Mouse (Mus musculus): ENCODE results near the gene Slco4c1. TPM values are rescaled to one million over a fixed set of nuclear protein-coding genes. Genes with fewer than 3 reads are reported as not detected.

The Slco4c1 gene
- polyA plus RNA-seq, 1 experiment from 2014 or later, result not detected

DNA sequence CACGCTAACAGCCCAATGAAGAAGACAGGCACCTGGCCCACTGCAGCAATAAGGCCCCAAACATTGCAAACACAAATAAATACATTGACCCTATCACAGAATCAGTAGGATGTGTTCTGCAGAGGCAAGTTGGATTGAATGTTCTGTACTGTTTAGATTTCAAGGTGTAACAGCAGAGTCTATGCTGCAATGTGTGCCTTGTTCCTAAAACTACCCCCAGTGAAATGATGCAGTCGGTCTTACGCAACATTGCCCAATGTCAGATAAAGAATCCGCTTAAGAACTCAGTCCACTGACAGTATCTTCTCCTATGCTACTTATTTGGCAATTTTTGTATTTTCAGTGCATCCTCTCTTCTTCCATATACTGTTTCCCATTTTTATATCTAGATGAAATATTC lies 6.0 kb downstream of the Slco4c1 start:
- Histone ChIP-seq H3K27me3 (ENCODE audit: control insufficient read depth, insufficient read depth, low read length) (no peaks in the 10 kb centered on the region), H3K27ac (ENCODE audit: low read depth, low read length) (no peak overlapping the region), H3K4me1 (replicated peaks; ENCODE audit: control insufficient read depth, insufficient read depth, low read length) (no peaks in the 10 kb centered on the region), H3K4me3 (ENCODE audit: low read depth, low read length) (no peak overlapping the region), H3K36me3 (ENCODE audit: control insufficient read depth, insufficient read depth, low read length) (no peaks in the 10 kb centered on the region), H3K9ac (ENCODE audit: low read depth, low read length) (no peak overlapping the region), H3K4me2 (replicated peaks; ENCODE audit: low read depth, low read length) (no peak overlapping the region), H3K9me3 (ENCODE audit: control insufficient read depth, low read length) (no peaks in the 10 kb centered on the region)
- WGBS, result 91% methylated on average over 4 of the region's 4 CpGs
- no peak for ATAC-seq (ENCODE audit: low FRiP score)
- no peak for DNase-seq (ENCODE audit: low spot score)

DNA sequence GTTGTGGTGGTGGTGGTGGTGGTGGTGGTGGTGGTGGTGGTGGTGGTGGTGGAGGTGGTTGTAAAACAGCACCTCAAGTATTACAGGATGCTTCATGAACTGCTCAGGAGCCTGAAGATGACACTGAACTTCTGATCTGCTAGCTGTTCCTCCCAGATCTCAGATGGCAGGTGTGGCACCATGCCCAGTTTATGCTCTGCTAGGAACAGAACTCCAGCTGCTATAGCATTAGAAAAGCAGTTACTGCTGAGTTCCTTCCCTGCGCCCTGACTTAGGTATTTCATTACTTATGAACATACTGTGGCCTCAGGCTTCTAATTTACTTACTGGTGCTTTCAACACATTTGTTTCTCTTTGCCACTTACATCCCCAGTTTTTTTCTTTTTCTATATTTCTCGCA lies 7.9 kb downstream of the Slco4c1 start:
- H3K9me3 ChIP-seq (ENCODE audit: control insufficient read depth, low read length), result no peaks in the 10 kb centered on the region
- H3K27ac ChIP-seq (ENCODE audit: low read depth, low read length), result no peak overlapping the region
- 82% methylated on average over 2 of the region's 2 CpGs for WGBS
- no peak overlapping the region for H3K9ac ChIP-seq (ENCODE audit: low read depth, low read length)
- no peaks in the 10 kb centered on the region for H3K4me1 ChIP-seq (replicated peaks; ENCODE audit: control insufficient read depth, insufficient read depth, low read length)
- no peak overlapping the region for H3K4me3 ChIP-seq (ENCODE audit: low read depth, low read length)
- H3K36me3 ChIP-seq (ENCODE audit: control insufficient read depth, insufficient read depth, low read length), result no peaks in the 10 kb centered on the region
- ATAC-seq (ENCODE audit: low FRiP score) (no peak), DNase-seq (ENCODE audit: low spot score) (no peak)
- H3K4me2 ChIP-seq (replicated peaks; ENCODE audit: low read depth, low read length), result no peak overlapping the region
- H3K27me3 ChIP-seq (ENCODE audit: control insufficient read depth, insufficient read depth, low read length), result no peaks in the 10 kb centered on the region

DNA sequence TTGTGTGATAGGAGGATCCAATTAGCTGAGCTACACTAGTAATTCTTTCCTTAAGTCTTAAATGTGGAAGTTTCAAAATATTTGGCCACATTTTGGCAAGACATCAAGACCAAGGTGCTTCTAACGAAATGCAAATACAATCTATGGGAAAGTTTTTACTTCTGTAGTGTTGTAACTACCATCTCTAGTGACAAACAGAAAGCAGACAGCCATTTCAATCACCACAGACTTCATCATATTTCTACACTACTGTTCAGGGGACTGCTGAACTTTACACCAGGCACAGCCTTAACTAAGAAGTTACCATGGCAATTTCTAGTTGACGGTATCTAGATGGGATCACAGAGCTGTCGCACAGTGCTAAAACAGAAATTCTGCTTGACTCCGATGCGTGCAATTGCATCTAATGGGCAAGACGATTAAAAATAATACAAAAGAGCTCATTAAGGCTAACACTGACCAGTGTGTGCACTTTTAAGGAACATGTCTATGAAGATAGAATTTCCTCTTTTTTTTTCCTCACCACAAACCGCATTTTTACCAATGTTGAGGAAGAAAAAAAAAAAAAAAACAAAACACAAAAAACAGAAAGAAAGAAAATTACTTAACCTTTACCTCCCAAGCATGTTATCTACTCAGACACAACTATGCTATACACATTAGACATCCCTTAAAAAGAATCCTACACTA lies 11.8 kb downstream of the Slco4c1 start:
- WGBS, result 89% methylated on average over 7 of the region's 7 CpGs
- H3K4me2 ChIP-seq (replicated peaks; ENCODE audit: low read depth, low read length), result no peak overlapping the region
- H3K9me3 ChIP-seq (ENCODE audit: control insufficient read depth, low read length), result no peaks in the 10 kb centered on the region
- H3K4me3 ChIP-seq (ENCODE audit: low read depth, low read length), result no peak overlapping the region
- no peaks in the 10 kb centered on the region for H3K4me1 ChIP-seq (replicated peaks; ENCODE audit: control insufficient read depth, insufficient read depth, low read length)
- no peak for DNase-seq (ENCODE audit: low spot score)
- no peaks in the 10 kb centered on the region for H3K27me3 ChIP-seq (ENCODE audit: control insufficient read depth, insufficient read depth, low read length)
- no peak for ATAC-seq (ENCODE audit: low FRiP score)
- H3K36me3 ChIP-seq (ENCODE audit: control insufficient read depth, insufficient read depth, low read length), result no peaks in the 10 kb centered on the region
- no peak overlapping the region for H3K9ac ChIP-seq (ENCODE audit: low read depth, low read length)
- H3K27ac ChIP-seq (ENCODE audit: low read depth, low read length), result no peak overlapping the region

DNA sequence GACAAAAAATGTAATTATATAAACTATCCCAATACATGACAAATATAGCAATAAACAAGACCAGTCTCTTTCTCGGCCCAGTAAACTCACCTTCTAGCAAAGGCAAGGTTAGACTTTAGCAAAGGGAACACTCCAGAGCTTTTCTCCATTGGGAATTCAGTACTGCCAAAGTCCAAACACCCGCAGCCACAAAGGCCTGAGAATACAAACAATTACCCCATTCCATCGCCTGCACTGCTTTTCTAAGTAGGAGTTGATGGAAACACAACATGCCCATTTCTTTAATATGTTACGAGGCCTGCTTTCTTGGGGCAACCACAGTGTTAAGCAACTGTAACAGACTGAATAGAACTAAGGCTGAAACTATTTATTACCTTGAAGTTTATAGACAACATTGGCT lies 18.4 kb downstream of the Slco4c1 start:
- Histone ChIP-seq H3K9me3 (ENCODE audit: control insufficient read depth, low read length) (no peaks in the 10 kb centered on the region), H3K4me3 (ENCODE audit: low read depth, low read length) (no peak overlapping the region), H3K27ac (ENCODE audit: low read depth, low read length) (no peak overlapping the region), H3K4me1 (replicated peaks; ENCODE audit: control insufficient read depth, insufficient read depth, low read length) (no peaks in the 10 kb centered on the region), H3K4me2 (replicated peaks; ENCODE audit: low read depth, low read length) (no peak overlapping the region), H3K27me3 (ENCODE audit: control insufficient read depth, insufficient read depth, low read length) (no peaks in the 10 kb centered on the region), H3K36me3 (ENCODE audit: control insufficient read depth, insufficient read depth, low read length) (no peaks in the 10 kb centered on the region), H3K9ac (ENCODE audit: low read depth, low read length) (no peak overlapping the region)
- DNase-seq (ENCODE audit: low spot score) (no peak), ATAC-seq (ENCODE audit: low FRiP score) (no peak)
- WGBS, result 81% methylated on average over 4 of the region's 4 CpGs

DNA sequence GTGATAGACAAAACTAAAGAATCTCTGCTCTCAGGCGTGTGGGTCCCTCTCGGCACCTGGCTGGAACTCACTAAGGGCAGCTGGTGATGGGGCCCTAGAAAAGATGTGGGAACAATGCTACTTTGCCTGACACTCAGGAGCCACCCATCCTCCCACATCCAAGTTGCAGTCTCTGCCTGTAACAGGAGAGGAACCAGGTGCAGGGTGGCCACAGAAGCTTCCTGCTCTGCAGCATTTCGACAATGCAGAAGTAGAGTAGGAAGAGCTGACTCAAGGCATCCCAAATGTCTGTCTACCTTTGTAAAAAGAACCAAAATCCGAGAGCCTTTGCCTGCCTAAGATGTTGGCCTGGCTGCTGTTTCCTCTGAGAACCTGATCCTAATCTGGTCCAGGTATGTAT lies 22.9 kb downstream of the Slco4c1 start:
- H3K36me3 ChIP-seq (ENCODE audit: control insufficient read depth, insufficient read depth, low read length), result no peaks in the 10 kb centered on the region
- no peak for DNase-seq (ENCODE audit: low spot score)
- H3K27ac ChIP-seq (ENCODE audit: low read depth, low read length), result no peak overlapping the region
- no peak for ATAC-seq (ENCODE audit: low FRiP score)
- 77% methylated on average over 4 of the region's 4 CpGs for WGBS
- no peak overlapping the region for H3K9ac ChIP-seq (ENCODE audit: low read depth, low read length)
- H3K4me1 ChIP-seq (replicated peaks; ENCODE audit: control insufficient read depth, insufficient read depth, low read length), result no peaks in the 10 kb centered on the region
- no peak overlapping the region for H3K4me3 ChIP-seq (ENCODE audit: low read depth, low read length)
- H3K9me3 ChIP-seq (ENCODE audit: control insufficient read depth, low read length), result no peaks in the 10 kb centered on the region
- no peaks in the 10 kb centered on the region for H3K27me3 ChIP-seq (ENCODE audit: control insufficient read depth, insufficient read depth, low read length)
- no peak overlapping the region for H3K4me2 ChIP-seq (replicated peaks; ENCODE audit: low read depth, low read length)

DNA sequence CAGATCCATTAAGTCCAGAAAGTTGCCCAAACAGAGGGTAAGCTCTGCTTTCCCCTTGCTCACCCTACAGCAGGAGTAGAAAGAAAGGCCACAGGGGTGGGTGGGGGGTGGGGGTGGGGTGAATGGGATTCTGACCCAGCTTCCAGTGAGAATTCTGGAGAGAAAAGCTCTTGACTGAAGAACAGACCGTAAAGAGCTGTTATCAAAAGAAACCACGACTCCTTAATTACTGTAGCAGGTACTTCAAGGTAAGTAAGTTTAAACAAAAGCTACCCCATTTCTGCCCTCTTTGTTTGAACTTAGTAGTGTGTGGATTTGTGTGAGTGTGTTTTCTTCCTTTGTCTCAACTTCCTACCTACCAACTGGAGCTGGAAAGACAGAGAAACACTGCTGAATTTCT lies 23.4 kb downstream of the Slco4c1 start:
- no peaks in the 10 kb centered on the region for H3K27me3 ChIP-seq (ENCODE audit: control insufficient read depth, insufficient read depth, low read length)
- H3K4me3 ChIP-seq (ENCODE audit: low read depth, low read length), result no peak overlapping the region
- no peak overlapping the region for H3K4me2 ChIP-seq (replicated peaks; ENCODE audit: low read depth, low read length)
- ATAC-seq (ENCODE audit: low FRiP score), result no peak
- no peak overlapping the region for H3K9ac ChIP-seq (ENCODE audit: low read depth, low read length)
- DNase-seq (ENCODE audit: low spot score), result no peak
- no peaks in the 10 kb centered on the region for H3K36me3 ChIP-seq (ENCODE audit: control insufficient read depth, insufficient read depth, low read length)
- H3K27ac ChIP-seq (ENCODE audit: low read depth, low read length), result no peak overlapping the region
- H3K9me3 ChIP-seq (ENCODE audit: control insufficient read depth, low read length), result no peaks in the 10 kb centered on the region
- no peaks in the 10 kb centered on the region for H3K4me1 ChIP-seq (replicated peaks; ENCODE audit: control insufficient read depth, insufficient read depth, low read length)
- WGBS, result 58% methylated on average over 2 of the region's 2 CpGs

DNA sequence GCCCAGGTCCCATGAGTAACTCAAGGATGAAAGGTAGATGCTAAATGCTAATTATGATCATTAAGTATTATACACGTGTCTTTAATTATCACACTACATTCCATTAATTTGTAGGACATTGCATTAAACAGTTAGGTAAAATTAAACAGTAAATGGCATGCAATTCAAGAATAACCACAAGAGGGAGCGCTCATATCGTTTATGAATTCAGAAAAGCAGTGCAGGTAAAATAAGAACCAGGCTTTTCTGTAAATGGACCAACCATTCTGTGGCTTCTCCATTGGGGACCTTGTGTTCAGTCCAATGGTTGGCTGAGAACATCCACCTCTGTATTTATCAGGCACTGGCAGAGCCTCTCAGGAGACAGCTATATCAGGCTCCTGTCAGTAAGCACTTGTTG lies 25.2 kb downstream of the Slco4c1 start:
- WGBS, result 3% methylated on average over 3 of the region's 3 CpGs
- no peak overlapping the region for H3K9ac ChIP-seq (ENCODE audit: low read depth, low read length)
- no peaks in the 10 kb centered on the region for H3K36me3 ChIP-seq (ENCODE audit: control insufficient read depth, insufficient read depth, low read length)
- no peaks in the 10 kb centered on the region for H3K4me1 ChIP-seq (replicated peaks; ENCODE audit: control insufficient read depth, insufficient read depth, low read length)
- DNase-seq (ENCODE audit: low spot score) (peak; percentile 62), ATAC-seq (ENCODE audit: low FRiP score) (no peak)
- no peak overlapping the region for H3K27ac ChIP-seq (ENCODE audit: low read depth, low read length)
- no peaks in the 10 kb centered on the region for H3K27me3 ChIP-seq (ENCODE audit: control insufficient read depth, insufficient read depth, low read length)
- no peak overlapping the region for H3K4me2 ChIP-seq (replicated peaks; ENCODE audit: low read depth, low read length)
- no peaks in the 10 kb centered on the region for H3K9me3 ChIP-seq (ENCODE audit: control insufficient read depth, low read length)
- no peak overlapping the region for H3K4me3 ChIP-seq (ENCODE audit: low read depth, low read length)

DNA sequence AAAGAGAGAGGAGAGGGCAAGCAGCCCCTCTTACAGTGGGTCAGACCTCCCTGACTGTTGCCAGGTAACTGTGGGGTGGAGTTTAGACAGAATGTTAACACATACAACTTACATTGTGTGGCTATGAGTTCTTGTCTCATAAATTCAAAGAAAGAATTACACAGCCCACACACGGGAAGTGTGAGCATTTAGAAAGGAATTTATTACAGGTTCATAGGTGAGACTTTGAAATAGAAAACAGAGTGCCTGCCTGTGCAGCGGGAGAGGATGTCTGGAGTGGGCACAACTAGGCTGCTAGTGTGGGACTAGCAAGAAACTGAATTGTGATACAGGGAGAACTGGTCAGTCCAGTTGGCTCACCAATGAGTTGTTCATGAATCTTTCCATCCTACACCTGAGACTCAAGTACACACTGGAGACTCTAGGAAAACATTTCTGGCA lies 66.7 kb downstream of the Slco4c1 start:
- Histone ChIP-seq H3K27ac (ENCODE audit: low read depth, low read length) (no peak overlapping the region), H3K36me3 (ENCODE audit: control insufficient read depth, insufficient read depth, low read length) (no peaks in the 10 kb centered on the region), H3K4me3 (ENCODE audit: low read depth, low read length) (no peak overlapping the region), H3K27me3 (ENCODE audit: control insufficient read depth, insufficient read depth, low read length) (no peaks in the 10 kb centered on the region), H3K4me2 (replicated peaks; ENCODE audit: low read depth, low read length) (no peak overlapping the region), H3K9me3 (ENCODE audit: control insufficient read depth, low read length) (no peaks in the 10 kb centered on the region), H3K9ac (ENCODE audit: low read depth, low read length) (no peak overlapping the region), H3K4me1 (replicated peaks; ENCODE audit: control insufficient read depth, insufficient read depth, low read length) (no peaks in the 10 kb centered on the region)
- DNase-seq (ENCODE audit: low spot score), result no peak
- no peak for ATAC-seq (ENCODE audit: low FRiP score)
- WGBS, result 81% methylated on average over 2 of the region's 2 CpGs

DNA sequence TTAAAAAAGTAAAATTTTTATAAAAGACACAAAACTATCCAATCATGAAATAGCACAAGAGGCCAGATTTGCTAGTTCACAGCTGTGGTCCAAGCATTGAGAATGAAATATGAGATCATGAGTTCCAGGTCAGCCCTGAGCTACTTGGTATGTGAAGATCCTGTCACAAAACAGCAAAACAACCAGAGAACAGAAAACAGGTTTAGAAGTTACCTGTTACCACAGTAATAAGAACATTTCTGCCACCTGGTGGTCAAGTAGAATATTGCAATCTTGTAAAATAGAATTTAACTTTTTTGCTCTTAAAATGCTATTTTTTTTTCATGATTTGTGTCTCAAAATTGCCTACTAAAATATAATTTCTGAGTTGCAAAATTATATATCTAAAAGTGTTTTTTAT lies 70.4 kb downstream of the Slco4c1 start:
- no peaks in the 10 kb centered on the region for H3K27me3 ChIP-seq (ENCODE audit: control insufficient read depth, insufficient read depth, low read length)
- H3K4me3 ChIP-seq (ENCODE audit: low read depth, low read length), result no peak overlapping the region
- no peak overlapping the region for H3K4me2 ChIP-seq (replicated peaks; ENCODE audit: low read depth, low read length)
- no peaks in the 10 kb centered on the region for H3K4me1 ChIP-seq (replicated peaks; ENCODE audit: control insufficient read depth, insufficient read depth, low read length)
- H3K9me3 ChIP-seq (ENCODE audit: control insufficient read depth, low read length), result no peaks in the 10 kb centered on the region
- DNase-seq (ENCODE audit: low spot score), result peak; percentile 60
- H3K27ac ChIP-seq (ENCODE audit: low read depth, low read length), result no peak overlapping the region
- no peak overlapping the region for H3K9ac ChIP-seq (ENCODE audit: low read depth, low read length)
- no peaks in the 10 kb centered on the region for H3K36me3 ChIP-seq (ENCODE audit: control insufficient read depth, insufficient read depth, low read length)
- peak; percentile 67; the same call in 1 of the 2 replicates for ATAC-seq (ENCODE audit: low FRiP score)
